Mouse (Mus musculus) G1E (cell line): ENCODE measurements at regions not wholly inside any gene's neighbourhood (a gene's known extent, or its start where the extent isn't known, plus 50 kb on each side); places are given as distances from the start of the nearest gene placed in this dataset.

ENCODE experiments used
- ATAC-seq: 2 replicates; pipeline ENCODE4 v1.8.0; 2016; ENCODE audit warnings: mild to moderate bottlenecking; ENCODE audit not compliant: insufficient number of reproducible peaks, poor library complexity, low FRiP score, severe bottlenecking; ENCODE audit errors: extremely low read depth
- DNase-seq: peaks from one replicate; pipeline ENCODE4 v3.0.0; 2012; ENCODE audit warnings: low spot score
- H3K27me3 ChIP-seq: 2 replicates; pipeline ENCODE4 v1.6.1; 2012; ENCODE audit warnings: mild to moderate bottlenecking, low read length, inconsistent platforms; ENCODE audit not compliant: insufficient read depth
- H3K36me3 ChIP-seq: replicated peaks from 2 replicates; pipeline ENCODE3; 2012; ENCODE audit warnings: mild to moderate bottlenecking, inconsistent platforms
- H3K4me1 ChIP-seq: 2 replicates; pipeline ENCODE4 v1.6.1; 2012; ENCODE audit warnings: low read depth, low read length, inconsistent platforms, mixed read lengths; ENCODE audit not compliant: insufficient read depth
- H3K4me3 ChIP-seq: 2 replicates; pipeline ENCODE4 v1.5.1; 2012; ENCODE audit warnings: low read depth, mild to moderate bottlenecking, inconsistent platforms, low read length, moderate library complexity, mixed read lengths
- H3K9me3 ChIP-seq: replicated peaks from 2 replicates; pipeline ENCODE4 v1.6.1; 2012; ENCODE audit warnings: inconsistent platforms
- CTCF ChIP-seq: IDR thresholded peaks from 2 replicates; pipeline ENCODE4 v1.5.1; 2012; ENCODE audit warnings: low read depth, low read length, inconsistent platforms, mixed read lengths
- GATA1 ChIP-seq: IDR thresholded peaks from 2 replicates; pipeline ENCODE4 v1.6.1; 2012; ENCODE audit warnings: borderline replicate concordance, low read length, inconsistent platforms, mixed read lengths
- GATA2 ChIP-seq: IDR thresholded peaks from 2 replicates; pipeline ENCODE4 v1.6.1; 2012; ENCODE audit warnings: low read depth, low read length, inconsistent platforms, borderline replicate concordance
- POLR2AphosphoS5 ChIP-seq: IDR thresholded peaks from 2 replicates; pipeline ENCODE4 v1.6.1; 2012; ENCODE audit warnings: low read depth, low read length, inconsistent platforms; ENCODE audit not compliant: insufficient replicate concordance
- TAL1 ChIP-seq: conservative IDR thresholded peaks from 2 replicates; pipeline ENCODE4 v1.6.1; 2012; ENCODE audit warnings: low read depth, low read length, inconsistent platforms, mixed read lengths

DNA sequence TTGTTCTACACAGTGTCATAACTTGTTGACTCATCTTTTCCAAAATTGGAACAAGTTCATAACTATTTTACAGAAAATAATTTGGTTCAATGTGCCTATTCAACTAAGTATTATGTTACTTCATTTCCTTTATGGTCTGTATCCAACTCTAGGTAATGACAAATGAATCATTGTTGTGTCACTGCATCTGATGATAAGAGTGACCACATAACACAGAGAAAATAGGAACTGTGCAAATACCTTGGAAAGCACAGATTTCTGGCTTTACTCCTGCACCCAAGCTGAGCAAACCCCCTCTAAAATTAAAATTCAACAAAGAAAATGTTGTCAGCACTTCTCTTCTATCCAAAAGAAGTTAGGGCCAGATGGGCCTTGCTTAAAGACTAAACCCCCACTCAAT lies 540.7 kb upstream of the Rag2 start:
- no peaks in the 10 kb centered on the region for H3K9me3 ChIP-seq
- no peak for TF ChIP-seq GATA2
- no peak for TF ChIP-seq POLR2AphosphoS5
- TF ChIP-seq TAL1 = no peak
- TF ChIP-seq CTCF = no peak
- no peak for TF ChIP-seq GATA1
- H3K4me3 ChIP-seq = no peak overlapping the region
- no peaks in the 10 kb centered on the region for H3K27me3 ChIP-seq
- H3K36me3 ChIP-seq = no peaks in the 10 kb centered on the region
- H3K4me1 ChIP-seq = no peaks in the 10 kb centered on the region
- DNase-seq (no peak), ATAC-seq (no peak)

DNA sequence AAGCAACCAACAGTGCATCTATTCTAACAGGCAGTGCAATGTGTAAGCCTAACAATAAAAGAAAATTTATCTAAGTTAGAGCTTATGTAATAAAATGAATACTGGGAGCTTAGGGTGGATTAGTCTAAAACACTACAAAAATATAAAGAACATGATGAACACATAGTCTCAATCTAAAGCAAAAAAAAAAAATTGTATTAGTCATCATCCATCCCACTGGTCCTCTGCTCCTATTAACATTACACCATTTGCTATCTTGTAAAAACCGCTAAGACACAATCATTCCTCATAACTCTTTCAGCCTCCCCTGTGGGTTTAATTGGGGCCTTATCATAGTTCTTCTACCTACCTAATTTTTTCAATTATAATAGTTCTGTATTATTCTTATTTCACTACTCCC lies 539.9 kb upstream of the Rag2 start:
- no peaks in the 10 kb centered on the region for H3K4me1 ChIP-seq
- TF ChIP-seq TAL1 (no peak), GATA1 (no peak), CTCF (no peak), GATA2 (no peak), POLR2AphosphoS5 (no peak)
- DNase-seq (no peak), ATAC-seq (no peak)
- no peaks in the 10 kb centered on the region for H3K27me3 ChIP-seq
- no peak overlapping the region for H3K4me3 ChIP-seq
- no peaks in the 10 kb centered on the region for H3K9me3 ChIP-seq
- H3K36me3 ChIP-seq = no peaks in the 10 kb centered on the region

DNA sequence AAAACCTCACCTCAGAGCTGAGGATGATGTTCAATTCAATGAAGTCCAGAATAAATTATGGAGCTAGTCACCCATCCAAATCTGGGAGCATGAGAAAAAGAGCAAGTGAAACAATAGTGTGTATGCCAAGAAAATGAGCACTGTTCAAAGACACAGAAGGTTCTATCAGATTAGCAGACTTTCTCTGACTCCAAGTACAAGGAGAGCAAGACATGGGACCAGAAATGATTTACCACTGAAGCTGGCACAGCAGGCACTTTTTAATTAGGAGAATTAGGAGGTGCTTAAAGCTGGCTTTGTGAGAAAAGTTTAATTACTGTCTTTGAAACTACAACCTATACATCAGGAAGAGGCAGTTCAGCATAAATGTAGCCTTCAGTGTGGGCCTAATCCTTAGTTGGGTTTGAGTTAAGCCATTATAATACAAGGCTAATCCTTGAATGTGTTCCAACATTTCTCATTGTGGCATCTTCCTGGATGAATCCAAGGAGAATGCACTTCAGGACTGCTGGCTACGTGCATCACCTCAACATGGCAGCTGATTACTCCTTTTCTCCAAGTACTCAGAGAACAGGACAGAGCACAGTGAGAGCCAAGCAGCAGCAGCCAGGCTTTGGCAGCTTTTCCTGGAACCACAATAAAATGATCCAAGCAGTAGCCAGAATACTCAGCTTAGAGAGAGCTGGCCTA lies 517.2 kb upstream of the Rag2 start:
- TF ChIP-seq TAL1 = no peak
- TF ChIP-seq GATA1 = no peak
- no peak for TF ChIP-seq POLR2AphosphoS5
- TF ChIP-seq GATA2 = no peak
- TF ChIP-seq CTCF = no peak
- Histone ChIP-seq H3K27me3 (no peaks in the 10 kb centered on the region), H3K4me3 (no peak overlapping the region), H3K9me3 (peaks cover 2% of the 10 kb centered on the region; the same call in 1 of the 2 replicates), H3K4me1 (no peaks in the 10 kb centered on the region), H3K36me3 (no peaks in the 10 kb centered on the region)
- no peak for ATAC-seq
- no peak for DNase-seq

DNA sequence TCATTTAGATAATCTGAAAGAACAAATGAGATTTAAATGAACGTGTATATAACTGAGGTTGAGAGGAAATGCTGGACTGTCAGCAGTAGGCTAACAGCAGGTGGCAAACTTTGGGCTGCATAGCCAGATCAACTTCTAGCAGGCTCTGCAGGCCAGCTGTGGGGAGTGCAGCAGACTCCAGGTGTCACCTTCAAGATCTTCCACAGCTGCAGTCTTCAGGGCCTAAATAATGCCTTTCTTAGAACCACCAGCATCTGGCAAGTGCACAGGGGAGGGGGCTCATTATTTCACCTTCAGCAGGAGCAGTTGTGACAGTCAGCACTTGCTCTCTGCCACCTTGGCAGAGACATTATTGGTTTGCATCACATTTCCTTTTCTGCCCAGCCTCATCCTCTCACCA lies 487.7 kb upstream of the Rag2 start:
- Histone ChIP-seq H3K4me3 (no peak overlapping the region), H3K36me3 (no peaks in the 10 kb centered on the region), H3K9me3 (no peaks in the 10 kb centered on the region), H3K27me3 (no peaks in the 10 kb centered on the region), H3K4me1 (no peaks in the 10 kb centered on the region)
- ATAC-seq = no peak
- DNase-seq = no peak
- no peak for TF ChIP-seq GATA2
- no peak for TF ChIP-seq CTCF
- TF ChIP-seq POLR2AphosphoS5 = no peak
- no peak for TF ChIP-seq TAL1
- TF ChIP-seq GATA1 = no peak

DNA sequence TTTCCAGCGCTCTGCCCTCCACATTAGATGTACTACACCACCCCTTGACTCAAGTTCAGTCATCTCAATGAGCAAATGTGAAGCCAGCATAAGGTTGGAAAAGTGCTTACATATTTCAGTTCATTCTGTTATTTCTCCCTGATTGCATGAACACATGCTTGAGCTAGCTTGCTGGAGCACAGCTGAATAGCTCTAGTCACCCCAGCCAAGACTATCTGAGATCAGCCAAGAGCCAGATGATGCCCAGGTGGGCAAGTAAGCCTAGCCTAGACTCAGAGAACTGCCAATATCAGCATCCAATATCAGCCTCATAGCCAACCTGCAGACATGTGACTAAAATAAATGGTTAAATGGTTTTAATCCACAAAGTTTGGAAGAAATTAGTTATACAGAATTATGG lies 484.6 kb upstream of the Rag2 start:
- no peak for TF ChIP-seq CTCF
- no peak for TF ChIP-seq POLR2AphosphoS5
- no peak for TF ChIP-seq GATA1
- no peak for TF ChIP-seq GATA2
- DNase-seq = no peak
- H3K36me3 ChIP-seq = no peaks in the 10 kb centered on the region
- H3K4me3 ChIP-seq = no peak overlapping the region
- H3K9me3 ChIP-seq = no peaks in the 10 kb centered on the region
- no peaks in the 10 kb centered on the region for H3K27me3 ChIP-seq
- no peak for ATAC-seq
- no peaks in the 10 kb centered on the region for H3K4me1 ChIP-seq

DNA sequence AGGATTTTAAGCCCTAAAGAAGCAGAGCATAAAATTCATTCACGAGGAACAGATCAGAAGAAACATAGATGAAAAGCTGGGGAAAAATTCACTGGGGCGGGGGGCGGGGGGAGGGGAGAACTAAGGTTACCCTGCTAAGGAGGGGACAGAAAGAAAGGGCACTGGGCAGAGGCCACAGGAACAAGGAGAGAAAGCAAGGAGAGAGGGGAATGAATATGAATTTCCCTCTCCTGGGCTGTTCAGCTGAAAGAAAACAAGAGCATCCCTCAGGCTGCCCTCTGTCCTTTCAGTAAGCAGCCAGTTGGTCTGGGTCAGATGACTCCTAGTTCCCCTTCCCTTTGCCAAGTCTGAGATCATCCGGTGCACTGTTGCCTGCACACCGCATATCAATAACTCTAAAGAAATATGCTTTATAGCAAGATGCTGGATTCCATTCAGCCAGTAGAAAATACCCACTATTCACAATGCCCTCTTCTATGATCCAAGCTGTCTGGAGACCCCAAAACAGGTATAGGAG lies 467.7 kb upstream of the Rag2 start:
- no peaks in the 10 kb centered on the region for H3K9me3 ChIP-seq
- DNase-seq (no peak), ATAC-seq (no peak)
- no peaks in the 10 kb centered on the region for H3K36me3 ChIP-seq
- H3K4me1 ChIP-seq = no peaks in the 10 kb centered on the region
- TF ChIP-seq GATA1 (no peak), POLR2AphosphoS5 (no peak), CTCF (no peak), GATA2 (no peak), TAL1 (no peak)
- no peaks in the 10 kb centered on the region for H3K27me3 ChIP-seq
- H3K4me3 ChIP-seq = no peak overlapping the region
